Mouse (Mus musculus) limb, embryonic 14.5 days (tissue): ENCODE results near the gene Hexa. TPM values are rescaled to one million over a fixed set of nuclear protein-coding genes. Genes with fewer than 3 reads are reported as not detected.

ENCODE experiments used
- ATAC-seq: fragments of 200-750 bp; cut with Nextera tagmentation; 2 replicates; pipeline ENCODE4 v1.8.0; 2017; ENCODE audit warnings: low read depth, moderate number of reproducible peaks, moderate TSS enrichment; ENCODE audit not compliant: low FRiP score
- DNase-seq: peaks from one replicate; pipeline ENCODE4 v3.0.0-alpha.2; 2015; ENCODE audit warnings: low spot score
- H3K27ac ChIP-seq: fragments of 300-500 bp; sonication (generic); replicated peaks from 2 replicates; pipeline ENCODE4 v1.5.1; 2014; ENCODE audit warnings: low read depth, mild to moderate bottlenecking, low read length, moderate library complexity, mixed read lengths
- H3K27me3 ChIP-seq: fragments of 300-500 bp; sonication (generic); 2 replicates; pipeline ENCODE4 v1.6.1; 2014; ENCODE audit warnings: low read length, mixed read lengths; ENCODE audit not compliant: control insufficient read depth, insufficient read depth
- H3K36me3 ChIP-seq: fragments of 300-500 bp; sonication (generic); 2 replicates; pipeline ENCODE4 v1.6.1; 2014; ENCODE audit warnings: mild to moderate bottlenecking, low read length, moderate library complexity, mixed read lengths; ENCODE audit not compliant: control insufficient read depth, insufficient read depth
- H3K4me1 ChIP-seq: fragments of 300-500 bp; sonication (generic); 2 replicates; pipeline ENCODE4 v1.6.1; 2014; ENCODE audit warnings: antibody characterized with exemption, low read length, mixed read lengths; ENCODE audit not compliant: control insufficient read depth, insufficient read depth
- H3K4me2 ChIP-seq: fragments of 300-500 bp; sonication (generic); replicated peaks from 2 replicates; pipeline ENCODE4 v1.6.1; 2014; ENCODE audit warnings: low read depth, mild to moderate bottlenecking, low read length, moderate library complexity; ENCODE audit not compliant: severe bottlenecking
- H3K4me3 ChIP-seq: fragments of 300-500 bp; sonication (generic); replicated peaks from 2 replicates; pipeline ENCODE4 v1.5.1; 2014; ENCODE audit warnings: low read length
- H3K9ac ChIP-seq: fragments of 300-500 bp; sonication (generic); 2 replicates; pipeline ENCODE4 v1.6.1; 2014; ENCODE audit warnings: mild to moderate bottlenecking, low read depth, low read length, moderate library complexity; ENCODE audit not compliant: severe bottlenecking
- H3K9me3 ChIP-seq: fragments of 300-500 bp; sonication (generic); 2 replicates; pipeline ENCODE4 v1.6.1; 2016; ENCODE audit warnings: low read length; ENCODE audit not compliant: control insufficient read depth
- POLR2A ChIP-seq: fragments of 200-500 bp; IDR thresholded peaks from 2 replicates; pipeline ENCODE4 v1.8.0; 2012; ENCODE audit warnings: inconsistent platforms, mild to moderate bottlenecking, moderate library complexity, borderline replicate concordance; ENCODE audit not compliant: insufficient read depth, insufficient read length; ENCODE audit errors: extremely low read depth
- WGBS: fragments of 180-500 bp; shearing (Covaris S2); extraction: QIAGEN DNeasy Blood & Tissue Kit; methylation state at CpG from one replicate; pipeline ENCODE4 v1.1.7; 2014; 5-methylcytosine and 5-hydroxymethylcytosine counted together
- polyA plus RNA-seq, 2 experiments: library from polyadenylated mRNA; depleted of rRNA in 1 of 2; stranded (reverse) in 1 of 2; unstranded in 1 of 2; fragments of >200 nt; fragmentation: Nextera tagmentation in 1 of 2; extraction: Ambion mirVana in 1 of 2; gene quantifications; 2 replicates each; pipeline versions ENCODE4 v1.2.1 to v1.2.3; 2012 to 2014

Hexa gene
- polyA plus RNA-seq, 2 experiments, result 82.0 to 94.9 TPM

- TF ChIP-seq POLR2A, result no peak
- Histone ChIP-seq H3K4me2 (no peak overlapping the region), H3K4me3 (no peak overlapping the region), H3K4me1 (peaks cover 13% of the 10 kb centered on the region), H3K9ac (no peak overlapping the region), H3K9me3 (no peaks in the 10 kb centered on the region), H3K27ac (no peak overlapping the region), H3K36me3 (no peaks in the 10 kb centered on the region), H3K27me3 (no peaks in the 10 kb centered on the region)
- DNase-seq (no peak), ATAC-seq (no peak)
- 85% methylated on average over 5 of the region's 5 CpGs for WGBS
Measured at GRCm38 (mm10) chr9:59544739-59545138, 5.4 kb downstream of the Hexa start.

- Histone ChIP-seq H3K9me3 (no peaks in the 10 kb centered on the region), H3K9ac (no peak overlapping the region), H3K27ac (no peak overlapping the region), H3K4me2 (no peak overlapping the region), H3K36me3 (peaks cover 3% of the 10 kb centered on the region; the same call in 1 of the 2 replicates), H3K27me3 (no peaks in the 10 kb centered on the region), H3K4me1 (no peaks in the 10 kb centered on the region), H3K4me3 (no peak overlapping the region)
- TF ChIP-seq POLR2A, result no peak
- no peak for ATAC-seq
- WGBS, result 91% methylated on average over 1 of the region's 1 CpGs
- DNase-seq, result no peak
Measured at GRCm38 (mm10) chr9:59547869-59548268, 8.5 kb downstream of the Hexa start.

GRCm38 (mm10) chr9:59548961-59549487 lies 9.7 kb downstream of the Hexa start:
- Histone ChIP-seq H3K27me3 (no peaks in the 10 kb centered on the region), H3K9me3 (no peaks in the 10 kb centered on the region), H3K4me1 (no peaks in the 10 kb centered on the region), H3K36me3 (peaks cover 7% of the 10 kb centered on the region; the same call in 1 of the 2 replicates), H3K4me2 (no peak overlapping the region), H3K27ac (no peak overlapping the region), H3K4me3 (no peak overlapping the region), H3K9ac (no peak overlapping the region)
- DNase-seq (no peak), ATAC-seq (no peak)
- TF ChIP-seq POLR2A, result no peak
- 60% methylated on average over 2 of the region's 2 CpGs for WGBS

- no peak for TF ChIP-seq POLR2A
- Histone ChIP-seq H3K4me1 (no peaks in the 10 kb centered on the region), H3K4me3 (no peak overlapping the region), H3K9ac (no peak overlapping the region), H3K9me3 (no peaks in the 10 kb centered on the region), H3K27me3 (no peaks in the 10 kb centered on the region), H3K27ac (no peak overlapping the region), H3K36me3 (peaks cover 14% of the 10 kb centered on the region), H3K4me2 (no peak overlapping the region)
- ATAC-seq (no peak), DNase-seq (no peak)
- WGBS, result 90% methylated on average over 4 of the region's 4 CpGs
Measured at GRCm38 (mm10) chr9:59550077-59550476, 10.7 kb downstream of the Hexa start.

GRCm38 (mm10) chr9:59551017-59551416 lies 11.7 kb downstream of the Hexa start:
- no peaks in the 10 kb centered on the region for H3K27me3 ChIP-seq
- no peak for DNase-seq
- H3K4me1 ChIP-seq, result no peaks in the 10 kb centered on the region
- no peak overlapping the region for H3K9ac ChIP-seq
- no peak for ATAC-seq
- WGBS, result 79% methylated on average over 5 of the region's 5 CpGs
- H3K4me2 ChIP-seq, result no peak overlapping the region
- no peak overlapping the region for H3K27ac ChIP-seq
- no peak overlapping the region for H3K4me3 ChIP-seq
- no peaks in the 10 kb centered on the region for H3K9me3 ChIP-seq
- H3K36me3 ChIP-seq, result peaks cover 17% of the 10 kb centered on the region
- no peak for TF ChIP-seq POLR2A

- H3K4me2 ChIP-seq, result no peak overlapping the region
- peaks cover 20% of the 10 kb centered on the region for H3K36me3 ChIP-seq
- no peak for TF ChIP-seq POLR2A
Measured at GRCm38 (mm10) chr9:59551620-59552031, 12.3 kb downstream of the Hexa start.

More at GRCm38 (mm10) chr9:59551620-59552031, 12.3 kb downstream of the Hexa start:
- DNase-seq (no peak), ATAC-seq (no peak)
- Histone ChIP-seq H3K4me3 (no peak overlapping the region), H3K4me1 (no peaks in the 10 kb centered on the region), H3K27me3 (no peaks in the 10 kb centered on the region), H3K27ac (no peak overlapping the region), H3K9ac (no peak overlapping the region), H3K9me3 (no peaks in the 10 kb centered on the region)
- WGBS, result 77% methylated on average over 3 of the region's 3 CpGs
